Mouse (Mus musculus) liver, postnatal 0 days (tissue): ENCODE results near the gene Kif1c. TPM values are rescaled to one million over a fixed set of nuclear protein-coding genes. Genes with fewer than 3 reads are reported as not detected.
A peak's percentile ranks its signal among the peaks of the same experiment; 100 is the strongest.

Experiments used
- ATAC-seq: fragments of 200-750 bp; cut with Nextera tagmentation; 2 replicates; pipeline ENCODE4 v1.8.0; 2017; ENCODE audit warnings: mild to moderate bottlenecking, moderate library complexity
- DNase-seq: peaks from one replicate; pipeline ENCODE4 v3.0.0-alpha.2; 2016
- H3K27ac ChIP-seq: fragments of 300-500 bp; sonication (generic); 2 replicates; pipeline ENCODE4 v1.5.1; 2014; ENCODE audit warnings: antibody characterized with exemption, moderate library complexity, mild to moderate bottlenecking, low read depth
- H3K27me3 ChIP-seq: fragments of 300-500 bp; sonication (generic); 2 replicates; pipeline ENCODE4 v1.6.1; 2014; ENCODE audit warnings: low read length, control low read depth, mixed read lengths; ENCODE audit not compliant: insufficient read depth
- H3K36me3 ChIP-seq: fragments of 300-500 bp; sonication (generic); replicated peaks from 2 replicates; pipeline ENCODE4 v1.6.1; 2014; ENCODE audit warnings: mild to moderate bottlenecking, control low read depth, low read length, moderate library complexity, mixed read lengths; ENCODE audit not compliant: insufficient read depth
- H3K4me1 ChIP-seq: fragments of 300-500 bp; sonication (generic); 2 replicates; pipeline ENCODE4 v1.6.1; 2014; ENCODE audit warnings: antibody characterized with exemption, mild to moderate bottlenecking, control low read depth; ENCODE audit not compliant: insufficient read depth
- H3K4me2 ChIP-seq: fragments of 300-500 bp; sonication (generic); 2 replicates; pipeline ENCODE4 v1.6.1; 2014; ENCODE audit warnings: low read depth, mild to moderate bottlenecking, low read length, moderate library complexity, mixed read lengths
- H3K4me3 ChIP-seq: fragments of 300-500 bp; sonication (generic); 2 replicates; pipeline ENCODE4 v1.5.1; 2014; ENCODE audit warnings: low read depth, low read length
- H3K9ac ChIP-seq: fragments of 300-500 bp; sonication (generic); replicated peaks from 2 replicates; pipeline ENCODE4 v1.6.1; 2014; ENCODE audit warnings: mild to moderate bottlenecking, moderate library complexity
- H3K9me3 ChIP-seq: fragments of 300-500 bp; sonication (generic); 2 replicates; pipeline ENCODE4 v1.6.1; 2016; ENCODE audit warnings: mild to moderate bottlenecking, control low read depth, low read length, mixed read lengths
- CTCF ChIP-seq: sonication (generic); IDR thresholded peaks from 2 replicates; pipeline ENCODE4 v1.5.1; 2016; ENCODE audit warnings: antibody characterized with exemption, low read depth
- EP300 ChIP-seq: IDR thresholded peaks from 2 replicates; pipeline ENCODE4 v1.6.1; 2016; ENCODE audit warnings: antibody characterized with exemption, low read depth, mild to moderate bottlenecking
- WGBS: fragments of 180-500 bp; shearing (Covaris S2); extraction: QIAGEN DNeasy Blood & Tissue Kit; methylation state at CpG from one replicate; pipeline ENCODE4 v1.1.7; 2014; ENCODE audit not compliant: insufficient replicate concordance; 5-methylcytosine and 5-hydroxymethylcytosine counted together
- polyA plus RNA-seq: library from polyadenylated mRNA; unstranded; fragments of >200 nt; fragmentation: Nextera tagmentation; extraction: Ambion mirVana; gene quantifications from 2 replicates; pipeline ENCODE4 v1.2.1, GENCODE M21; 2015

Gene Kif1c
- polyA plus RNA-seq, 1 experiment from 2014 or later = 1.8 TPM

- under 1% methylated on average over 32 of the region's 55 CpGs for WGBS
- H3K27me3 ChIP-seq = no peaks in the 10 kb centered on the region
Observed at GRCm38 (mm10) chr11:70687601-70688199, 12.6 kb upstream of the Kif1c start, which contains the start of gene Camta2. Gene Camta2, minus strand, starts transcription at chr11:70688105.

GRCm38 (mm10) chr11:70688372-70688771, 12.0 kb upstream of the Kif1c start:
- no peaks in the 10 kb centered on the region for H3K27me3 ChIP-seq
- 32% methylated on average over 8 of the region's 8 CpGs for WGBS
- H3K36me3 ChIP-seq = peaks cover 19% of the 10 kb centered on the region
- ATAC-seq (no peak), DNase-seq (no peak)
- H3K4me3 ChIP-seq = peak overlapping the region; percentile 74
- no peaks in the 10 kb centered on the region for H3K9me3 ChIP-seq
- H3K27ac ChIP-seq = peak overlapping the region; percentile 81; the same call in 1 of the 2 replicates
- TF ChIP-seq EP300 (no peak), CTCF (no peak)
- H3K9ac ChIP-seq = peak overlapping the region; percentile 86
- H3K4me1 ChIP-seq = peaks cover 13% of the 10 kb centered on the region
- H3K4me2 ChIP-seq = peak overlapping the region; percentile 97

More at GRCm38 (mm10) chr11:70687601-70688199, 12.6 kb upstream of the Kif1c start, which contains the start of gene Camta2:
- Histone ChIP-seq H3K4me2 (peak within 1 kb of the TSS; percentile 97), H3K4me1 (peaks cover 13% of the 10 kb centered on the region), H3K9me3 (no peaks in the 10 kb centered on the region), H3K4me3 (peak within 1 kb of the TSS; percentile 74), H3K27ac (peak within 1 kb of the TSS; percentile 81), H3K9ac (peak within 1 kb of the TSS; percentile 86), H3K36me3 (peaks cover 21% of the 10 kb centered on the region)
- peak; percentile 58 for ATAC-seq
- TF ChIP-seq CTCF (peak; percentile 63), EP300 (no peak)
- DNase-seq = peak; percentile 82

GRCm38 (mm10) chr11:70689578-70689977, 10.8 kb upstream of the Kif1c start:
- no peak for ATAC-seq
- Histone ChIP-seq H3K9me3 (no peaks in the 10 kb centered on the region), H3K4me2 (no peak overlapping the region), H3K4me3 (no peak overlapping the region), H3K27ac (no peak overlapping the region), H3K36me3 (peaks cover 9% of the 10 kb centered on the region), H3K9ac (no peak overlapping the region), H3K27me3 (no peaks in the 10 kb centered on the region), H3K4me1 (peaks cover 13% of the 10 kb centered on the region)
- 64% methylated on average over 4 of the region's 4 CpGs for WGBS
- TF ChIP-seq CTCF = no peak
- TF ChIP-seq EP300 = no peak
- no peak for DNase-seq

- Histone ChIP-seq H3K4me1 (peaks cover 1% of the 10 kb centered on the region), H3K4me3 (no peak overlapping the region), H3K9ac (no peak overlapping the region), H3K27ac (no peak overlapping the region), H3K36me3 (no peaks in the 10 kb centered on the region), H3K27me3 (no peaks in the 10 kb centered on the region), H3K4me2 (no peak overlapping the region), H3K9me3 (no peaks in the 10 kb centered on the region)
- 60% methylated on average over 3 of the region's 3 CpGs for WGBS
- no peak for ATAC-seq
- DNase-seq = no peak
- TF ChIP-seq EP300 = no peak
- no peak for TF ChIP-seq CTCF
Observed at GRCm38 (mm10) chr11:70693504-70693903, 6.8 kb upstream of the Kif1c start.

- Histone ChIP-seq H3K9ac (no peak overlapping the region), H3K4me3 (no peak overlapping the region), H3K27ac (no peak overlapping the region), H3K9me3 (no peaks in the 10 kb centered on the region), H3K4me1 (peaks cover 17% of the 10 kb centered on the region), H3K4me2 (no peak overlapping the region), H3K27me3 (no peaks in the 10 kb centered on the region), H3K36me3 (peaks cover 3% of the 10 kb centered on the region; the same call in 1 of the 2 replicates)
- no peak for ATAC-seq
- WGBS = 62% methylated on average over 3 of the region's 3 CpGs
- no peak for TF ChIP-seq EP300
- TF ChIP-seq CTCF = peak; percentile 35
- no peak for DNase-seq
Observed at GRCm38 (mm10) chr11:70697376-70697775, 3.0 kb upstream of the Kif1c start.

GRCm38 (mm10) chr11:70699051-70699450, 1.3 kb upstream of the Kif1c start:
- no peaks in the 10 kb centered on the region for H3K9me3 ChIP-seq
- ATAC-seq (no peak), DNase-seq (no peak)
- H3K4me3 ChIP-seq = peak overlapping the region; percentile 73; the same call in 1 of the 2 replicates
- peak overlapping the region; percentile 79 for H3K4me2 ChIP-seq
- H3K27ac ChIP-seq = peak overlapping the region; percentile 95; the same call in 1 of the 2 replicates
- H3K9ac ChIP-seq = peak overlapping the region; percentile 77; the same call in 1 of the 2 replicates
- H3K4me1 ChIP-seq = peaks cover 21% of the 10 kb centered on the region
- no peak for TF ChIP-seq CTCF
- no peak for TF ChIP-seq EP300
- no peaks in the 10 kb centered on the region for H3K27me3 ChIP-seq
- 64% methylated on average over 2 of the region's 2 CpGs for WGBS
- H3K36me3 ChIP-seq = peaks cover 8% of the 10 kb centered on the region
